14 mouse cellular contexts compared by ENCODE assay signal in genomic region chr1:87551008-87551407, GRCm38 (mm10). TPM values are rescaled to one million over a fixed set of nuclear protein-coding genes. Genes with fewer than 3 reads are reported as not detected.
A peak's percentile ranks its signal among the peaks of the same experiment; 100 is the strongest.
DNase-seq lines count a peak whose midpoint lies in the region; ATAC-seq and TF ChIP-seq lines count a peak whose summit lies in the region.
"Had no signal": no experiment of that assay in that cellular context is flagged by ENCODE, and none has a peak within 500 bp of the region (broad histone marks: within the 10 kb centered on the region; RNA-seq: fewer than 3 reads in every experiment).

No protein-coding gene starts in this region.

- H3K4me2 ChIP-seq in embryonic facial prominence, embryonic 15.5 days (replicated peaks): no peak overlapping the region
- no peak overlapping the region for H3K4me2 ChIP-seq in forebrain, embryonic 16.5 days (ENCODE audit: low read length)
- H3K4me2 ChIP-seq: hindbrain, embryonic 15.5 days; liver, embryonic 13.5 days had no signal

- no peaks in the 10 kb centered on the region for H3K9me3 ChIP-seq in embryonic facial prominence, embryonic 15.5 days (replicated peaks)
- no peaks in the 10 kb centered on the region for H3K9me3 ChIP-seq in embryonic facial prominence, embryonic 10.5 days
- H3K9me3 ChIP-seq in G1E (replicated peaks): no peaks in the 10 kb centered on the region
- no peaks in the 10 kb centered on the region for H3K9me3 ChIP-seq in forebrain, embryonic 16.5 days (ENCODE audit: control insufficient read depth, low read length)
- H3K9me3 ChIP-seq: hindbrain, embryonic 15.5 days; liver, embryonic 13.5 days had no signal

- H3K36me3 ChIP-seq in embryonic facial prominence, embryonic 15.5 days: no peaks in the 10 kb centered on the region
- no peaks in the 10 kb centered on the region for H3K36me3 ChIP-seq in embryonic facial prominence, embryonic 10.5 days (replicated peaks)
- H3K36me3 ChIP-seq in G1E (replicated peaks): no peaks in the 10 kb centered on the region
- no peaks in the 10 kb centered on the region for H3K36me3 ChIP-seq in forebrain, embryonic 16.5 days (ENCODE audit: control insufficient read depth, insufficient read depth)
- H3K36me3 ChIP-seq: hindbrain, embryonic 15.5 days; liver, embryonic 13.5 days had no signal

- DNase-seq in embryonic facial prominence, embryonic 10.5 days (ENCODE audit: low spot score): no peak
- no peak for DNase-seq in G1E (ENCODE audit: low spot score)
- peak; percentile 39 for DNase-seq in adrenal gland, postnatal 25 days
- DNase-seq in large intestine, adult 2 months (ENCODE audit: low read depth, low spot score): peak; percentile 93
- no peak for DNase-seq in right cerebral cortex, postnatal 25 days
- DNase-seq in left cerebral cortex, postnatal 4 days: no peak
- DNase-seq: kidney, postnatal 25 days; liver, embryonic 13.5 days had no signal

- H3K9ac ChIP-seq in embryonic facial prominence, embryonic 15.5 days: no peak overlapping the region
- no peak overlapping the region for H3K9ac ChIP-seq in forebrain, embryonic 16.5 days (replicated peaks; ENCODE audit: low read depth, low read length)
- H3K9ac ChIP-seq: hindbrain, embryonic 15.5 days; liver, embryonic 13.5 days had no signal

- H3K4me3 ChIP-seq in embryonic facial prominence, embryonic 15.5 days (replicated peaks): no peak overlapping the region
- H3K4me3 ChIP-seq in embryonic facial prominence, embryonic 10.5 days: no peak overlapping the region
- H3K4me3 ChIP-seq in G1E (ENCODE audit: low read depth, low read length): no peak overlapping the region
- no peak overlapping the region for H3K4me3 ChIP-seq in forebrain, embryonic 16.5 days (replicated peaks; ENCODE audit: low read length)
- H3K4me3 ChIP-seq: hindbrain, embryonic 15.5 days; liver, embryonic 13.5 days had no signal

- TF ChIP-seq CTCF in G1E (IDR thresholded peaks at IDR 0.05; ENCODE audit: low read depth, low read length): no peak

- 90% methylated on average over 3 of the region's 3 CpGs for WGBS in embryonic facial prominence, embryonic 15.5 days
- WGBS in embryonic facial prominence, embryonic 10.5 days: 93% methylated on average over 3 of the region's 3 CpGs
- WGBS in large intestine, adult 2 months: 29% methylated on average over 3 of the region's 3 CpGs
- 95% methylated on average over 3 of the region's 3 CpGs for WGBS in forebrain, embryonic 16.5 days

- intact Hi-C loops in left cerebral cortex, postnatal 4 days (cut with DNase I): no loop called here

- 0 out of 2 replicates have a peak, but pooled peaks have one; percentile 19 for ATAC-seq in embryonic facial prominence, embryonic 15.5 days (ENCODE audit: insufficient number of reproducible peaks, low FRiP score, low TSS enrichment, low read depth)
- ATAC-seq in G1E (ENCODE audit: extremely low read depth, insufficient number of reproducible peaks, low FRiP score, poor library complexity, severe bottlenecking): peak; percentile 28; the same call in 1 of the 2 replicates
- no peak for ATAC-seq in forebrain, embryonic 16.5 days

- no peak overlapping the region for H3K27ac ChIP-seq in embryonic facial prominence, embryonic 15.5 days (replicated peaks)
- H3K27ac ChIP-seq in embryonic facial prominence, embryonic 10.5 days (replicated peaks): no peak overlapping the region
- no peak overlapping the region for H3K27ac ChIP-seq in forebrain, embryonic 16.5 days (ENCODE audit: low read length)
- H3K27ac ChIP-seq: hindbrain, embryonic 15.5 days; liver, embryonic 13.5 days; macrophage had no signal

- no peaks in the 10 kb centered on the region for H3K4me1 ChIP-seq in embryonic facial prominence, embryonic 15.5 days
- H3K4me1 ChIP-seq in embryonic facial prominence, embryonic 10.5 days: peaks cover 13% of the 10 kb centered on the region
- peaks cover 3% of the 10 kb centered on the region; the same call in 1 of the 2 replicates for H3K4me1 ChIP-seq in G1E (ENCODE audit: insufficient read depth, low read depth, low read length)
- no peaks in the 10 kb centered on the region for H3K4me1 ChIP-seq in forebrain, embryonic 16.5 days (replicated peaks; ENCODE audit: control insufficient read depth, insufficient read depth, low read length)
- H3K4me1 ChIP-seq: hindbrain, embryonic 15.5 days had no signal

- no peaks in the 10 kb centered on the region for H3K27me3 ChIP-seq in embryonic facial prominence, embryonic 15.5 days
- H3K27me3 ChIP-seq in embryonic facial prominence, embryonic 10.5 days (replicated peaks; ENCODE audit: low read depth, poor library complexity, severe bottlenecking): no peaks in the 10 kb centered on the region
- peaks cover 37% of the 10 kb centered on the region for H3K27me3 ChIP-seq in G1E (ENCODE audit: insufficient read depth, low read length)
- no peaks in the 10 kb centered on the region for H3K27me3 ChIP-seq in forebrain, embryonic 16.5 days (replicated peaks; ENCODE audit: control insufficient read depth, insufficient read depth, low read length)
- H3K27me3 ChIP-seq: hindbrain, embryonic 15.5 days; liver, embryonic 13.5 days had no signal

RNA-seq across cellular contexts. Expression of gene Ngef, which starts 22.7 kb away (rescaled TPM):
- polyA plus RNA-seq in embryonic facial prominence, embryonic 15.5 days (2015; fragmentation: Nextera tagmentation; extraction: Ambion mirVana): 4.3 and 4.4 TPM in 2 replicates
- polyA plus RNA-seq in embryonic facial prominence, embryonic 10.5 days (2016; fragmentation: Nextera tagmentation; extraction: Ambion mirVana): 1.7 and 2.5 TPM in 2 replicates
- total RNA-seq in G1E (2014; fragmentation: Nextera tagmentation): not detected in 2 replicates
- 0.16 TPM in 1 of 2 replicates, not detected in the other for total RNA-seq in G1E (2017)
- not detected in 2 replicates for polyA plus RNA-seq in G1E (2012)
- 0.46 TPM in 1 of 2 replicates, not detected in the other for total RNA-seq in adrenal gland, postnatal 25 days (2021)
- polyA plus RNA-seq in large intestine, adult 2 months (2012; rRNA removed): 16.7 and 21.0 TPM in 2 replicates
- 26.3 and 36.4 TPM in 2 replicates for polyA plus RNA-seq in forebrain, embryonic 16.5 days (2015; fragmentation: Nextera tagmentation; extraction: Ambion mirVana)
- 10 to 100 TPM; 92.5 to 94.7 TPM for total RNA-seq in left cerebral cortex, postnatal 4 days (2021)
- total RNA-seq: neutrophil, adult 5-6 weeks had no signal
- polyA plus RNA-seq: macrophage had no signal

RNA-seq across cellular contexts. Expression of gene Neu2, which starts 41.3 kb away (rescaled TPM):
- 0.21 and 0.51 TPM in 2 replicates for polyA plus RNA-seq in embryonic facial prominence, embryonic 15.5 days (2015; fragmentation: Nextera tagmentation; extraction: Ambion mirVana)
- not detected in 2 replicates for polyA plus RNA-seq in embryonic facial prominence, embryonic 10.5 days (2016; fragmentation: Nextera tagmentation; extraction: Ambion mirVana)
- not detected in 2 replicates for total RNA-seq in G1E (2014; fragmentation: Nextera tagmentation)
- total RNA-seq in G1E (2017): 0.12 and 0.38 TPM in 2 replicates
- not detected in 2 replicates for polyA plus RNA-seq in G1E (2012)
- total RNA-seq in adrenal gland, postnatal 25 days (2021): not detected in 2 replicates
- 2.1 and 2.3 TPM in 2 replicates for polyA plus RNA-seq in large intestine, adult 2 months (2012; rRNA removed)
- polyA plus RNA-seq in forebrain, embryonic 16.5 days (2015; fragmentation: Nextera tagmentation; extraction: Ambion mirVana): 0.20 and 0.56 TPM in 2 replicates
- under 1 TPM; 0.70 to 0.95 TPM for total RNA-seq in left cerebral cortex, postnatal 4 days (2021)
- total RNA-seq: neutrophil, adult 5-6 weeks had no signal
- polyA plus RNA-seq: heart, embryonic 14.5 days; macrophage had no signal

Comparison
In these comparisons a context has a peak if more than half of its experiments do, and no peak if none do; other contexts are left out.
1. DNase-seq: peak in adrenal gland, postnatal 25 days (single experiment) and large intestine, adult 2 months (single experiment); none in embryonic facial prominence, embryonic 10.5 days (single experiment), G1E (single experiment), right cerebral cortex, postnatal 25 days (single experiment) and left cerebral cortex, postnatal 4 days (single experiment).